Mouse (Mus musculus) skeletal muscle tissue, postnatal 0 days (tissue): Measurements from ENCODE around the gene Slc44a1. TPM values are rescaled to one million over a fixed set of nuclear protein-coding genes. Genes with fewer than 3 reads are reported as not detected.

ENCODE experiments used
- polyA plus RNA-seq: library from polyadenylated mRNA; unstranded; fragments of >200 nt; fragmentation: Nextera tagmentation; extraction: Ambion mirVana; gene quantifications from 2 replicates; pipeline ENCODE4 v1.2.1, GENCODE M21; 2015

Gene Slc44a1
- 12.3 and 12.6 TPM in 2 replicates for polyA plus RNA-seq

GRCm38 (mm10) chr4:53440010-53440815 lies at the start of gene Slc44a1:
Slc44a1 (plus strand) TSS chr4:53440413.

GRCm38 (mm10) chr4:53631316-53632010 lies 191.2 kb downstream of the Slc44a1 start, which contains the start of gene Fsd1l:
Fsd1l (plus strand) TSS chr4:53631471.

Other genes starting within 250 kb of the Slc44a1 start
- 9.2 and 12.8 TPM in 2 replicates for gene Fsd1l, start 191.1 kb downstream of the Slc44a1 start, polyA plus RNA-seq